Mouse (Mus musculus): ENCODE data around the gene Ube2d1. TPM values are rescaled to one million over a fixed set of nuclear protein-coding genes. Genes with fewer than 3 reads are reported as not detected.

Gene Ube2d1
- total and polyA plus RNA-seq, 3 experiments: 1.0 to 7.7 (median 3.8) TPM

GRCm38 (mm10) chr10:71273008-71273739, 11.9 kb downstream of the Ube2d1 start:
- H3K4me2 ChIP-seq (ENCODE audit: insufficient read depth, low read depth, poor library complexity, severe bottlenecking): no peak overlapping the region
- H3K27me3 ChIP-seq (replicated peaks): no peaks in the 10 kb centered on the region
- TF ChIP-seq ELF1 (IDR thresholded peaks at IDR 0.05; ENCODE audit: low read depth, low read length) (no peak), IRF4 (IDR thresholded peaks at IDR 0.05; ENCODE audit: low read depth, low read length) (no peak), RAD21 (IDR thresholded peaks at IDR 0.05; ENCODE audit: low read depth, low read length) (no peak), JUN (IDR thresholded peaks at IDR 0.05; ENCODE audit: insufficient read depth, low read depth, low read length) (no peak), KAT2A (IDR thresholded peaks at IDR 0.05; ENCODE audit: insufficient replicate concordance, low read length) (no peak), GABPA (IDR thresholded peaks at IDR 0.05; ENCODE audit: insufficient replicate concordance, low read depth, low read length) (no peak), JUND (conservative IDR thresholded peaks at IDR 0.05; ENCODE audit: low read depth, low read length) (no peak), PAX5 (IDR thresholded peaks at IDR 0.05; ENCODE audit: low read length) (no peak), MYC (IDR thresholded peaks at IDR 0.05; ENCODE audit: low read depth, low read length) (no peak), MEF2A (IDR thresholded peaks at IDR 0.05; ENCODE audit: borderline replicate concordance, low read depth, low read length) (no peak), USF2 (conservative IDR thresholded peaks at IDR 0.05; ENCODE audit: low read depth, low read length) (no peak), MAX (IDR thresholded peaks at IDR 0.05; ENCODE audit: low read length) (no peak), TCF12 (IDR thresholded peaks at IDR 0.05; ENCODE audit: low read depth, low read length) (no peak), TBP (conservative IDR thresholded peaks at IDR 0.05; ENCODE audit: low read depth, low read length) (no peak), NRF1 (IDR thresholded peaks at IDR 0.05; ENCODE audit: low read depth, low read length) (no peak), UBTF (IDR thresholded peaks at IDR 0.05; ENCODE audit: low read depth, low read length) (no peak)
- no peak for DNase-seq (ENCODE audit: extremely low read depth)
- no peak overlapping the region for H3K27ac ChIP-seq (ENCODE audit: insufficient read depth, low read depth)
- no peaks in the 10 kb centered on the region for H3K4me1 ChIP-seq (ENCODE audit: control insufficient read depth in 1 of 2, insufficient read depth in 2 of 2)
- no peaks in the 10 kb centered on the region for H3K9me3 ChIP-seq (replicated peaks; ENCODE audit: low read length)
- no peak overlapping the region for H3K4me3 ChIP-seq (replicated peaks in 1 of 3; ENCODE audit: low read depth in 2 of 3, low read length in 2 of 3, poor library complexity in 1 of 3)
- dilution Hi-C loops (cut with MboI; ENCODE audit: extremely low pct_ligation_motif_present, extremely low pct_unique_long_range_greater_than_20kb, low sequenced_read_pairs): no loop called here
- in situ Hi-C loops (cut with MboI; ENCODE audit: low pct_ligation_motif_present, low pct_unique_long_range_greater_than_20kb, low sequenced_read_pairs): no loop called here
- H3K79me2 ChIP-seq (replicated peaks; ENCODE audit: control insufficient read depth, extremely low read depth, insufficient read depth, poor library complexity, severe bottlenecking): no peaks in the 10 kb centered on the region; the same call in 1 of the 2 replicates
- peaks cover 0 to 10% of the 10 kb centered on the region in 2 experiments for H3K36me3 ChIP-seq (replicated peaks in 1 of 2; ENCODE audit: control insufficient read depth in 1 of 2, insufficient read depth in 1 of 2, low read length in 1 of 2)
- no peak overlapping the region for H3K9ac ChIP-seq (ENCODE audit: insufficient read depth, low read depth)

DNA sequence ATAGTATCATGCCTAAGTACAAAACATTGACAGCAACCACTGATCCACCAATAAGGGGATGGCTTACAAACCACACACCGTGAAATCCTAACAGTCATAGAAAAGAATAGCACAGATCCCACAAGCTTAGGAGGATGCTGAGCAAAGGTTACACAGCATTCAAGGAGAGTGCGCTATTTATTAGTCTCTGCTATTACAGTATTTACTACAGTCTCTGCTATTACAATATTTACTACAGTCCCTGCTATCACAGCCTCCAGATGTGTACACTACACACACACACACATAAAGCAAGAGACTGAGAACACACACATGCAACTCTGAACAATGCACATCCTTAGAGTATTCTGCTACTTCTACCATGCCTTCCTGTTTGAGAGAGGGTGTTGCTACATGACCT, 17.1 kb downstream of the Ube2d1 start:
- dilution Hi-C loops (cut with MboI; ENCODE audit: extremely low pct_ligation_motif_present, extremely low pct_unique_long_range_greater_than_20kb, low sequenced_read_pairs): no loop called here

More for the DNA sequence above, 17.1 kb downstream of the Ube2d1 start:
- H3K4me2 ChIP-seq (ENCODE audit: insufficient read depth, low read depth, poor library complexity, severe bottlenecking): no peak overlapping the region
- no peak for DNase-seq (ENCODE audit: extremely low read depth)
- no peak overlapping the region for H3K9ac ChIP-seq (ENCODE audit: insufficient read depth, low read depth)
- TF ChIP-seq NRF1 (IDR thresholded peaks at IDR 0.05; ENCODE audit: low read depth, low read length) (no peak), MXI1 (IDR thresholded peaks at IDR 0.05; ENCODE audit: low read depth, low read length) (peak; percentile 98)
- H3K4me1 ChIP-seq (ENCODE audit: control insufficient read depth in 1 of 2, insufficient read depth in 2 of 2): peaks cover 3 to 15% of the 10 kb centered on the region in 2 experiments; a peak in 3 of 4 replicates
- H3K9me3 ChIP-seq (replicated peaks; ENCODE audit: low read length): no peaks in the 10 kb centered on the region
- H3K36me3 ChIP-seq (replicated peaks in 1 of 2; ENCODE audit: control insufficient read depth in 1 of 2, insufficient read depth in 1 of 2, low read length in 1 of 2): no peaks in the 10 kb centered on the region
- no peak overlapping the region for H3K27ac ChIP-seq (ENCODE audit: insufficient read depth, low read depth)
- H3K27me3 ChIP-seq (replicated peaks): no peaks in the 10 kb centered on the region
- H3K79me2 ChIP-seq (replicated peaks; ENCODE audit: control insufficient read depth, extremely low read depth, insufficient read depth, poor library complexity, severe bottlenecking): no peaks in the 10 kb centered on the region
- H3K4me3 ChIP-seq (replicated peaks in 1 of 3; ENCODE audit: low read depth in 2 of 3, low read length in 2 of 3, poor library complexity in 1 of 3): no peak overlapping the region
- in situ Hi-C loops (cut with MboI; ENCODE audit: low pct_ligation_motif_present, low pct_unique_long_range_greater_than_20kb, low sequenced_read_pairs): no loop called here
